Mouse (Mus musculus) hindbrain, embryonic 10.5 days (tissue): ENCODE measurements around the gene Taf4. TPM values are rescaled to one million over a fixed set of nuclear protein-coding genes. Genes with fewer than 3 reads are reported as not detected.

Experiments
- DNase-seq: peaks from one replicate; pipeline ENCODE4 v3.0.0-alpha.2; 2017; ENCODE audit warnings: low spot score
- H3K27ac ChIP-seq: fragments of 300-500 bp; sonication (generic); 2 replicates; pipeline ENCODE4 v1.5.1; 2016; ENCODE audit warnings: mild to moderate bottlenecking, moderate library complexity
- H3K27me3 ChIP-seq: fragments of 300-500 bp; sonication (generic); 2 replicates; pipeline ENCODE4 v1.6.1; 2016; ENCODE audit warnings: mild to moderate bottlenecking; ENCODE audit not compliant: poor library complexity, insufficient read depth, severe bottlenecking
- H3K36me3 ChIP-seq: fragments of 300-500 bp; sonication (generic); 2 replicates; pipeline ENCODE4 v1.6.1; 2016; ENCODE audit warnings: mild to moderate bottlenecking, moderate library complexity
- H3K4me1 ChIP-seq: fragments of 300-500 bp; sonication (generic); replicated peaks from 2 replicates; pipeline ENCODE4 v1.6.1; 2016; ENCODE audit warnings: mild to moderate bottlenecking
- H3K4me3 ChIP-seq: fragments of 300-500 bp; sonication (generic); 2 replicates; pipeline ENCODE4 v1.5.1; 2016; ENCODE audit warnings: mild to moderate bottlenecking, moderate library complexity
- H3K9me3 ChIP-seq: fragments of 300-500 bp; sonication (generic); 2 replicates; pipeline ENCODE4 v1.6.1; 2016; ENCODE audit warnings: mild to moderate bottlenecking, moderate library complexity
- WGBS: fragments of 180-500 bp; shearing (Covaris S2); methylation state at CpG from one replicate; pipeline ENCODE4 v1.1.7; 2016; 5-methylcytosine and 5-hydroxymethylcytosine counted together
- polyA plus RNA-seq: library from polyadenylated mRNA; unstranded; fragments of >200 nt; fragmentation: Nextera tagmentation; extraction: Ambion mirVana; gene quantifications from 2 replicates; pipeline ENCODE4 v1.2.1, GENCODE M21; 2016

Gene Taf4
- polyA plus RNA-seq, 1 experiment from 2014 or later = 3.7 TPM

- Histone ChIP-seq H3K27me3 (no peaks in the 10 kb centered on the region), H3K4me1 (peaks cover 18% of the 10 kb centered on the region), H3K27ac (no peak overlapping the region), H3K4me3 (no peak overlapping the region), H3K36me3 (peaks cover 96% of the 10 kb centered on the region), H3K9me3 (peaks cover 7% of the 10 kb centered on the region; the same call in 1 of the 2 replicates)
- peak; percentile 57 for DNase-seq
- WGBS = 43% methylated on average over 5 of the region's 5 CpGs
Observed at GRCm38 (mm10) chr2:179916877-179917673, 59.4 kb downstream of the Taf4 start.

- WGBS = 79% methylated on average over 2 of the region's 2 CpGs
- H3K9me3 ChIP-seq = no peaks in the 10 kb centered on the region
- H3K4me1 ChIP-seq = peaks cover 18% of the 10 kb centered on the region
- no peaks in the 10 kb centered on the region for H3K27me3 ChIP-seq
- no peak overlapping the region for H3K27ac ChIP-seq
- H3K4me3 ChIP-seq = no peak overlapping the region
- DNase-seq = no peak
- peaks cover 89% of the 10 kb centered on the region for H3K36me3 ChIP-seq
Observed at GRCm38 (mm10) chr2:179914246-179914645, 62.2 kb downstream of the Taf4 start.

GRCm38 (mm10) chr2:179913349-179913748 is 63.1 kb downstream of the Taf4 start:
- Histone ChIP-seq H3K27me3 (no peaks in the 10 kb centered on the region), H3K4me1 (peaks cover 18% of the 10 kb centered on the region), H3K9me3 (no peaks in the 10 kb centered on the region), H3K27ac (peak overlapping the region; percentile 73), H3K4me3 (no peak overlapping the region), H3K36me3 (peaks cover 80% of the 10 kb centered on the region)
- WGBS = 45% methylated on average over 15 of the region's 15 CpGs
- DNase-seq = peak; percentile 27

DNA sequence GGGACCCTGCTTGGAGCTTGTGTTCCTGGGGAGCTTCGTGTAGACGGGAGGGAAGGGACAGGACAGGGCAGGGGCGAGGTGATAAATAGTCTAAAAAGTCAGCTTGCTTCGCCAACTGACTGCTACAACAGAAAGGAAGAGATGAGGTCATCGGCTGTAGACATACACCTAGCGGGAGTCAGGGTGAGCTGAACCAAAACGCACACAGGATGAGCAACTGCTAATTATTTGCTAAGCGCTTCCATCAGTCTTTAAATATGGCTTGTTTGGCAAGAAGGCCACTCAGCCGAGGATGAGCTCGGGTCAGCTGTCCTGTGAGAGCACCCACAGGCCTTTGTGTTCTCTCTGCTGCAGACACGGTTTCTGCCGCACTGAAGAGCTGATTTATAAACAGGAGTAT is 63.5 kb downstream of the Taf4 start:
- Histone ChIP-seq H3K27ac (peak overlapping the region; percentile 73), H3K9me3 (no peaks in the 10 kb centered on the region), H3K27me3 (no peaks in the 10 kb centered on the region), H3K4me1 (peaks cover 18% of the 10 kb centered on the region), H3K4me3 (no peak overlapping the region), H3K36me3 (peaks cover 76% of the 10 kb centered on the region)
- 49% methylated on average over 12 of the region's 12 CpGs for WGBS
- DNase-seq = peak; percentile 15

GRCm38 (mm10) chr2:179896949-179897348 is 79.5 kb downstream of the Taf4 start:
- Histone ChIP-seq H3K27me3 (no peaks in the 10 kb centered on the region), H3K36me3 (no peaks in the 10 kb centered on the region), H3K27ac (no peak overlapping the region), H3K4me3 (no peak overlapping the region), H3K9me3 (no peaks in the 10 kb centered on the region), H3K4me1 (no peaks in the 10 kb centered on the region; the same call in 1 of the 2 replicates)
- DNase-seq = no peak
- 86% methylated on average over 2 of the region's 2 CpGs for WGBS

DNA sequence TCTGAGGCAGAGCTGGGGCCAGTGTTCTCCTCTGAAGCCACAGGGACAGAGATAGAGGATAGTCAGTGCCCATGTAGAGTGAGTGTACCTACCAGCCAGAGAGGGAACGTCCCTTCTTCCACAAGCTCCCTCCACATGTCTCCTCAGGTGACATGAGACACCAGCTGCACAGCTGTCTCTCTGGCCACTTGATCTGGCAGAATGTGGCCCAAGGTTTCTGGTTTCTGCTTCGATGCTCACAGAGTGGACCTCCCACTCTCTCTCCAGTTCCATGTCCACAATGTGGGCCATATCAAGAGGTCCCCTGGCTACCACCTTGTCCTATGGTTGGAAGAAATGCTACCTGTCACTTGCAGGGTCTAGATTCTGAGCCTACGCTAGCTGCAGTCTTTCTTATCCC is 85.4 kb downstream of the Taf4 start:
- WGBS = 91% methylated on average over 3 of the region's 3 CpGs
- Histone ChIP-seq H3K36me3 (no peaks in the 10 kb centered on the region), H3K27ac (no peak overlapping the region), H3K4me3 (no peak overlapping the region), H3K4me1 (no peaks in the 10 kb centered on the region; the same call in 1 of the 2 replicates), H3K9me3 (no peaks in the 10 kb centered on the region), H3K27me3 (no peaks in the 10 kb centered on the region)
- DNase-seq = no peak

DNA sequence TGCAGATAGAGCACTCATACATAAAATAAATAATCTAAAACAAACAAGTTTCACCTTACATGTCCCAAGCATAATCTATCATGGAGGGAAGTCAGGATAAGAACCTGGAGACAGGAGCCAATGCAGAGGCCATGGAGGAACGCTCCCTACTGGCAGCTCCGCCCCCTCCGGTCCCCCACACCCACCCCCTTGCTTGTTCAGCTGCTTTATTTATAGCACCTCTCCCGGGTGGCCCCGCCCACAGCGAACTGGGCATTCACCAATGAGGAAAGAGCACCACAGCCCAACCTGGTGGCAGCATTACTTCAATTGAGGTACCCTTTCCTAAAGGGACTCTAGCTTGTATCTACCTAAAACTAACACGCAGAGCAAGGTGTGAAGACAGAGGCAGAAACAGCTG is 91.9 kb downstream of the Taf4 start:
- no peak overlapping the region for H3K4me3 ChIP-seq
- H3K4me1 ChIP-seq = no peaks in the 10 kb centered on the region
- H3K27ac ChIP-seq = no peak overlapping the region
- H3K9me3 ChIP-seq = no peaks in the 10 kb centered on the region
- no peak for DNase-seq
- H3K36me3 ChIP-seq = no peaks in the 10 kb centered on the region
- no peaks in the 10 kb centered on the region for H3K27me3 ChIP-seq
- 43% methylated on average over 7 of the region's 7 CpGs for WGBS

DNA sequence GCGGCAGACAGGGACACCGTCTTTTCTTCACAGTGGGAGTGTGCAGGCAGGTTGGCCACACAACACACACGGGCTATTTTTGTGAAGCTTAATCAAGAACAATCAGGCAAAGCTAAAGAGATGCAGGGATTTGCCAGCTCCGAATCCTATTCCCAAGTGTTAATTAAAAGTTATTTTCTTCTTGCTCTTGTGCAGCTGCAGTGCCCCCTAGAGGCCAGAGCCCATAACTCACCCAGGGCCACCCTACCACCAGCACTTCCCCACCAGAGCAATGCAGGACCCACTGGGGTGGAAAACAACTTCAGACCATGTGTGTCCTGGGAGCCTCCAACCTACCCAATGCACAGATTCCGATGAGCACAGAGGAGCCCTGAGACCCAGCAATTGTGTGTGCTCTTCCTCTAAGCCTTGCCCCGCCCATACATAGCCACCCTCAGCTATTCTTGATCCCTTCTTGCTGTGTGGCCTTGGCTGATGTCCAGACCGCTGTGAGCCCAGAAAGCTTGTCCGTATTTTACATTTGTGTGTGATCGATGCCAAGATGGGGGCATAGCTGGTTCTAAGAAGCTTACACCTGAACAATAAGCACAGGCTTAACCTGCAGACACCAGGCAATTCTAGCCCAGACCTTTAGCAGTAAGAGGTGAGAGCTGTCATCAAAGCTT is 98.8 kb downstream of the Taf4 start:
- 76% methylated on average over 9 of the region's 9 CpGs for WGBS
- no peaks in the 10 kb centered on the region for H3K36me3 ChIP-seq
- peak; percentile 52 for DNase-seq
- no peaks in the 10 kb centered on the region for H3K9me3 ChIP-seq
- H3K4me1 ChIP-seq = 0 out of 2 replicates have a peak, but pooled peaks cover 3% of the 10 kb centered on the region
- peaks cover 4% of the 10 kb centered on the region; the same call in 1 of the 2 replicates for H3K27me3 ChIP-seq
- no peak overlapping the region for H3K4me3 ChIP-seq
- no peak overlapping the region for H3K27ac ChIP-seq

DNA sequence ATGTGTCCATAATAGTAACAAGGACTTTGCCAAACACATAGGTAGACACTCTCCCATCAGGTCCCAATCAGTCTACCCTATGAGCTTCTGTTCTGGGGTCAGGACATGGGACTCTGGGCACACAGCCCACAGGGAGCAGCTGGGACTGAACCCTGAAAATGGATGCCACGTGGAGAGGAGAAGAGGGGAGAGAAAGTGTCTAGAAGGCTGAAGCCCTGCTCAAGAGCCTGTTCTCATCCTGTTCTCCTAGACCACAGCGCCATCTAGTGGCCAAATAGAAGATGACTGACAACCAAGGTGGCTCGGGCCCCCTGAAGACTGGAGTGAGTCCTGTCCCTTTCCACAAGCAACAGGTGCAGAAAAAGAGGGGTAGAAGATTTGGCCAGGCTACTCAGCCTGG is 101.3 kb downstream of the Taf4 start:
- Histone ChIP-seq H3K27me3 (peaks cover 4% of the 10 kb centered on the region; the same call in 1 of the 2 replicates), H3K36me3 (no peaks in the 10 kb centered on the region), H3K9me3 (no peaks in the 10 kb centered on the region), H3K4me3 (no peak overlapping the region), H3K4me1 (peaks cover 4% of the 10 kb centered on the region; the same call in 1 of the 2 replicates), H3K27ac (no peak overlapping the region)
- DNase-seq = peak; percentile 79
- 3% methylated on average over 3 of the region's 3 CpGs for WGBS

- Histone ChIP-seq H3K36me3 (no peaks in the 10 kb centered on the region), H3K27me3 (peaks cover 4% of the 10 kb centered on the region; the same call in 1 of the 2 replicates), H3K27ac (no peak overlapping the region), H3K9me3 (no peaks in the 10 kb centered on the region), H3K4me3 (no peak overlapping the region), H3K4me1 (peaks cover 12% of the 10 kb centered on the region)
- peak; percentile 39 for DNase-seq
- WGBS = 53% methylated on average over 5 of the region's 5 CpGs
Observed at GRCm38 (mm10) chr2:179873315-179873714, 103.1 kb downstream of the Taf4 start.

GRCm38 (mm10) chr2:179872724-179873123 is 103.7 kb downstream of the Taf4 start:
- Histone ChIP-seq H3K27ac (no peak overlapping the region), H3K9me3 (no peaks in the 10 kb centered on the region), H3K27me3 (peaks cover 4% of the 10 kb centered on the region; the same call in 1 of the 2 replicates), H3K4me3 (no peak overlapping the region), H3K4me1 (peaks cover 15% of the 10 kb centered on the region), H3K36me3 (no peaks in the 10 kb centered on the region)
- peak; percentile 43 for DNase-seq
- 72% methylated on average over 5 of the region's 5 CpGs for WGBS

DNA sequence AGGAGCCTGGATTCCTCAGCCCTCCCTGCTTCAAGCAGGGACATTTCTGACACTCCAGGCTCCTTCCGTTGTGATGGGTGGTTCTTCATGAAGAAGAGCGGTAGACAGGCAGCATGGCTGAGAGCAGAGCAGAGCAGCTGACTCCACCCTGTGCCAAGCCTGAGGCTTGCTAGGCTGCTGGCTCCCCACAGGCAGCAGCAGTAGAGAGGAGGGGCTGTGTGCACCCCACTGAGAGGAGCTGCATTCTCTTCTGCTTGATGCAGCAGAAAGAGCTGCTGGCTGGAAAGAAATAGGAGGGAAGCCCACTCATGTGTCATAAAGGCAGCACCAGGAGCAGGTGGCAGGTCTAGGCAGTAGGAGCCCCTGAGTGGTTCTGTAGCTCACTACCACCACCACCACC is 106.6 kb downstream of the Taf4 start:
- no peak for DNase-seq

DNA sequence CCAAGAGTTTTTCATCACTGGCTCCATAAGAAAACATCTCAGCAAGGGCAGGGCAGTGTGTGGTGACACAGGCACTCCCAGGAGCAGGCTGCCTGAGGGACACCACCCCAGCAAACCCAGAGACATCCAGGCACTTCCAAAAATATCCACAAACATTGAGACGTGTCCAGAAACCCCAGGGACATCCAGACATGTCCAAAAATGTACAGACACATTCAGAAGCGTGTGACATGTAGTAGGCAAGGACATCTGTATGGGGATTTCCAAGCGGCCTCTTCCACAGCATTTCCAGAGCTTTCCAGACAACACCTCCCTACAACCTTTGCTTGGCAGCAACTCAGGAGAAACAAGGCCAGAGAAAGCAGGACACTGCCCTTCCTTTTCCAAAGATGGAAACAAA is 108.8 kb downstream of the Taf4 start:
- Histone ChIP-seq H3K27ac (no peak overlapping the region), H3K4me1 (peaks cover 23% of the 10 kb centered on the region), H3K9me3 (no peaks in the 10 kb centered on the region), H3K36me3 (no peaks in the 10 kb centered on the region), H3K4me3 (no peak overlapping the region), H3K27me3 (no peaks in the 10 kb centered on the region)
- WGBS = 87% methylated on average over 3 of the region's 3 CpGs
- DNase-seq = no peak

More for the DNA sequence above, 106.6 kb downstream of the Taf4 start:
- WGBS = 13% methylated on average over 2 of the region's 2 CpGs
- no peaks in the 10 kb centered on the region for H3K9me3 ChIP-seq
- H3K27me3 ChIP-seq = no peaks in the 10 kb centered on the region
- H3K4me3 ChIP-seq = no peak overlapping the region
- H3K36me3 ChIP-seq = no peaks in the 10 kb centered on the region
- H3K4me1 ChIP-seq = peaks cover 14% of the 10 kb centered on the region
- no peak overlapping the region for H3K27ac ChIP-seq
